Mouse (Mus musculus): ENCODE measurements around the gene Fibcd1.

DNA sequence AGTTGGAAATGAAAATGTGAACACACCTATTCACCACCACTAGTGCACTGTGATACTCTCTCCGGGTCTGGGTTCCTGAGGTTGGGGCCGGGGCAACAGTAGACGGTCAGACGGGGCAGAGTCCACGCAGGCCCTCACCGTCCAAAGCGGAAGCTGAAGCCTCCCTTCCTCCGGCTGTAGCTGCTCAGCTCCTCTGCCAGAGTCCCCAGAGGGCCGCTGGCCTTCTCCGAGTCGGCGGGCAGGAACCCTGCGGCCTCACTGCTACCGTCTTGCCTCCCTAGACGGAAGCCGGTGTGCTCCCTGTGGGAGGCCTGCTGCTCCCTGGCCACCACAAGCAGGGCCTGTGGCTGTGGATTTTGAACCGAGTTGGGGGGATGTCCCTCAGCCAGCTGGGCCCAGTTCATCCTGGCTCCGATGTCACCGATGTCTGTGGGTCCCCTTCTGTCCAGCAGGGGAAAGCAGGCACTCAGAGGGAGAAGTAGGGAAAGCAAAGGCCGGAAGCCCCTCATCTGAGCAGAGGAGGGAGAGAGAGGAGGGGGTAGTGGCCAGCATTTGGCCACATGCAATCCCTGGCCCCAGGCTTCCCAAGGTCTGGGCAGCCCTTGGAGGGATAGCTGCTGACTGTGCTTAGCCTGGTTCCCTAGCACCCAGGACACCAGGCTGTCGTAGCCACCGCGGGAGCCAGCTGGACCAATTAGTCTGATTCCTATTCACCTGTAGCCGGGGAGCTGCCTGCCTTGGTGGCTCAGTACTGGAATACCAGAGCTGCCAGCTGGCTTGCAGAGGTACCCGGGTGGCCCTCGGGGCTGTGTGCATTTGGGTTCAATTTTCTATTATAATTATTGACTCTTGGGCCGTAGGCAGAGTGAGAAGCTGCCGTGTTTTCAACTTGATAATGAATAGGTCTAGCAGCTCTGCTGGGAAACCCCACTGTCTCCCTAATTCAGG is 37.1 kb downstream of the Fibcd1 start:
- TF ChIP-seq CTCF (IDR thresholded peaks at IDR 0.05; ENCODE audit: low read depth) (no peak), EP300 (IDR thresholded peaks at IDR 0.05; ENCODE audit: low read depth) (no peak)
